Mouse (Mus musculus) midbrain, embryonic 16.5 days (tissue): ENCODE results near the gene AI837181. TPM values are rescaled to one million over a fixed set of nuclear protein-coding genes. Genes with fewer than 3 reads are reported as not detected.

Experiments used
- ATAC-seq: fragments of 200-750 bp; cut with Nextera tagmentation; 2 replicates; pipeline ENCODE4 v1.8.0; 2017; ENCODE audit warnings: moderate TSS enrichment
- H3K27ac ChIP-seq: fragments of 300-500 bp; sonication (generic); 2 replicates; pipeline ENCODE4 v1.5.1; 2014; ENCODE audit warnings: mild to moderate bottlenecking, low read length, mixed read lengths
- H3K27me3 ChIP-seq: fragments of 300-500 bp; sonication (generic); 2 replicates; pipeline ENCODE4 v1.6.1; 2014; ENCODE audit warnings: low read depth, low read length, mixed read lengths; ENCODE audit not compliant: control insufficient read depth, insufficient read depth
- H3K36me3 ChIP-seq: fragments of 300-500 bp; sonication (generic); 2 replicates; pipeline ENCODE4 v1.6.1; 2014; ENCODE audit warnings: mild to moderate bottlenecking, low read length, moderate library complexity, mixed read lengths; ENCODE audit not compliant: control insufficient read depth, insufficient read depth
- H3K4me1 ChIP-seq: fragments of 300-500 bp; sonication (generic); 2 replicates; pipeline ENCODE4 v1.6.1; 2014; ENCODE audit warnings: mild to moderate bottlenecking, low read length, mixed read lengths; ENCODE audit not compliant: control insufficient read depth, insufficient read depth
- H3K4me2 ChIP-seq: fragments of 300-500 bp; sonication (generic); 2 replicates; pipeline ENCODE4 v1.6.1; 2014; ENCODE audit warnings: mild to moderate bottlenecking, low read length, mixed read lengths
- H3K4me3 ChIP-seq: fragments of 300-500 bp; sonication (generic); 2 replicates; pipeline ENCODE4 v1.5.1; 2014; ENCODE audit warnings: low read depth, mild to moderate bottlenecking, low read length, moderate library complexity, mixed read lengths
- H3K9ac ChIP-seq: fragments of 300-500 bp; sonication (generic); 2 replicates; pipeline ENCODE4 v1.6.1; 2014; ENCODE audit warnings: low read depth, low read length, mixed read lengths
- H3K9me3 ChIP-seq: fragments of 300-500 bp; sonication (generic); replicated peaks from 2 replicates; pipeline ENCODE4 v1.6.1; 2014; ENCODE audit warnings: mild to moderate bottlenecking, low read length, mixed read lengths; ENCODE audit not compliant: control insufficient read depth, poor library complexity, severe bottlenecking
- WGBS: fragments of 180-500 bp; shearing (Covaris S2); extraction: QIAGEN DNeasy Blood & Tissue Kit; methylation state at CpG from one replicate; pipeline ENCODE4 v1.1.7; 2014; 5-methylcytosine and 5-hydroxymethylcytosine counted together
- polyA plus RNA-seq: library from polyadenylated mRNA; unstranded; fragments of >200 nt; fragmentation: Nextera tagmentation; extraction: Ambion mirVana; gene quantifications from 2 replicates; pipeline ENCODE4 v1.2.1, GENCODE M21; 2015

AI837181 gene
- polyA plus RNA-seq, 1 experiment from 2014 or later, result 67.9 TPM

GRCm38 (mm10) chr19:5466916-5467500 is 42.1 kb downstream of the AI837181 start:
- no peak overlapping the region for H3K4me2 ChIP-seq
- WGBS, result 92% methylated on average over 6 of the region's 6 CpGs
- H3K9me3 ChIP-seq, result no peaks in the 10 kb centered on the region
- H3K36me3 ChIP-seq, result peaks cover 16% of the 10 kb centered on the region
- H3K4me3 ChIP-seq, result no peak overlapping the region
- no peaks in the 10 kb centered on the region for H3K27me3 ChIP-seq
- H3K27ac ChIP-seq, result no peak overlapping the region
- peaks cover 12% of the 10 kb centered on the region for H3K4me1 ChIP-seq
- H3K9ac ChIP-seq, result no peak overlapping the region
- no peak for ATAC-seq

- no peak for ATAC-seq
- H3K9ac ChIP-seq, result no peak within 1 kb of the TSS
- WGBS, result 60% methylated on average over 5 of the region's 5 CpGs
- H3K4me1 ChIP-seq, result peaks cover 12% of the 10 kb centered on the region
- peaks cover 16% of the 10 kb centered on the region for H3K36me3 ChIP-seq
- no peak within 1 kb of the TSS for H3K27ac ChIP-seq
- H3K4me2 ChIP-seq, result no peak within 1 kb of the TSS
- no peaks in the 10 kb centered on the region for H3K9me3 ChIP-seq
- H3K27me3 ChIP-seq, result no peaks in the 10 kb centered on the region
- no peak within 1 kb of the TSS for H3K4me3 ChIP-seq
Measured at GRCm38 (mm10) chr19:5468374-5468773, 43.4 kb downstream of the AI837181 start, which contains the start of gene Ctsw. Gene Ctsw (minus strand): TSS chr19:5468507.

GRCm38 (mm10) chr19:5471846-5472245 is 46.9 kb downstream of the AI837181 start:
- H3K4me2 ChIP-seq, result no peak overlapping the region
- WGBS, result 47% methylated on average over 5 of the region's 5 CpGs
- H3K4me1 ChIP-seq, result peaks cover 12% of the 10 kb centered on the region
- H3K27ac ChIP-seq, result no peak overlapping the region
- no peak for ATAC-seq
- no peak overlapping the region for H3K9ac ChIP-seq
- no peaks in the 10 kb centered on the region for H3K36me3 ChIP-seq
- H3K4me3 ChIP-seq, result no peak overlapping the region
- H3K9me3 ChIP-seq, result no peaks in the 10 kb centered on the region
- no peaks in the 10 kb centered on the region for H3K27me3 ChIP-seq

GRCm38 (mm10) chr19:5472857-5473256 is 47.9 kb downstream of the AI837181 start:
- WGBS, result 81% methylated on average over 3 of the region's 3 CpGs
- ATAC-seq, result no peak
- H3K36me3 ChIP-seq, result no peaks in the 10 kb centered on the region
- peaks cover 12% of the 10 kb centered on the region for H3K4me1 ChIP-seq
- H3K9ac ChIP-seq, result no peak overlapping the region
- H3K27ac ChIP-seq, result no peak overlapping the region
- no peak overlapping the region for H3K4me2 ChIP-seq
- no peaks in the 10 kb centered on the region for H3K27me3 ChIP-seq
- no peaks in the 10 kb centered on the region for H3K9me3 ChIP-seq
- H3K4me3 ChIP-seq, result no peak overlapping the region

- peak within 1 kb of the TSS; percentile 84 for H3K9ac ChIP-seq
- peaks cover 3% of the 10 kb centered on the region; the same call in 1 of the 2 replicates for H3K36me3 ChIP-seq
- peak within 1 kb of the TSS; percentile 99 for H3K4me2 ChIP-seq
- 2% methylated on average over 22 of the region's 22 CpGs for WGBS
- H3K4me1 ChIP-seq, result peaks cover 12% of the 10 kb centered on the region
- peak; percentile 55 for ATAC-seq
- no peaks in the 10 kb centered on the region for H3K9me3 ChIP-seq
- peak within 1 kb of the TSS; percentile 62 for H3K4me3 ChIP-seq
- H3K27me3 ChIP-seq, result no peaks in the 10 kb centered on the region
- H3K27ac ChIP-seq, result peak within 1 kb of the TSS; percentile 45; the same call in 1 of the 2 replicates
Measured at GRCm38 (mm10) chr19:5473720-5474119, 48.8 kb downstream of the AI837181 start, which contains the start of gene Efemp2. Gene Efemp2 (plus strand): TSS chr19:5473954.

GRCm38 (mm10) chr19:5474281-5475068 is 49.5 kb downstream of the AI837181 start:
- no peaks in the 10 kb centered on the region for H3K27me3 ChIP-seq
- ATAC-seq, result peak; percentile 72
- H3K4me1 ChIP-seq, result peaks cover 12% of the 10 kb centered on the region
- peaks cover 3% of the 10 kb centered on the region; the same call in 1 of the 2 replicates for H3K36me3 ChIP-seq
- WGBS, result under 1% methylated on average over 62 of the region's 68 CpGs
- peak overlapping the region; percentile 45 for H3K27ac ChIP-seq
- H3K4me3 ChIP-seq, result peak overlapping the region; percentile 62
- peak overlapping the region; percentile 84 for H3K9ac ChIP-seq
- no peaks in the 10 kb centered on the region for H3K9me3 ChIP-seq
- H3K4me2 ChIP-seq, result peak overlapping the region; percentile 99

GRCm38 (mm10) chr19:5475069-5475714 is 50.2 kb downstream of the AI837181 start:
- ATAC-seq, result no peak
- WGBS, result 19% methylated on average over 13 of the region's 13 CpGs

More at GRCm38 (mm10) chr19:5475069-5475714, 50.2 kb downstream of the AI837181 start:
- Histone ChIP-seq H3K27ac (peak overlapping the region; percentile 45), H3K9ac (peak overlapping the region; percentile 84), H3K4me3 (peak overlapping the region; percentile 62), H3K9me3 (no peaks in the 10 kb centered on the region), H3K4me1 (peaks cover 12% of the 10 kb centered on the region), H3K27me3 (no peaks in the 10 kb centered on the region), H3K4me2 (peak overlapping the region; percentile 99), H3K36me3 (peaks cover 5% of the 10 kb centered on the region; the same call in 1 of the 2 replicates)
